Mouse (Mus musculus): Measurements from ENCODE around the gene Spag9. TPM values are rescaled to one million over a fixed set of nuclear protein-coding genes. Genes with fewer than 3 reads are reported as not detected.
A peak's percentile ranks its signal among the peaks of the same experiment; 100 is the strongest.

Spag9 gene
- polyA plus RNA-seq, 1 experiment from 2014 or later: 71.1 TPM

DNA sequence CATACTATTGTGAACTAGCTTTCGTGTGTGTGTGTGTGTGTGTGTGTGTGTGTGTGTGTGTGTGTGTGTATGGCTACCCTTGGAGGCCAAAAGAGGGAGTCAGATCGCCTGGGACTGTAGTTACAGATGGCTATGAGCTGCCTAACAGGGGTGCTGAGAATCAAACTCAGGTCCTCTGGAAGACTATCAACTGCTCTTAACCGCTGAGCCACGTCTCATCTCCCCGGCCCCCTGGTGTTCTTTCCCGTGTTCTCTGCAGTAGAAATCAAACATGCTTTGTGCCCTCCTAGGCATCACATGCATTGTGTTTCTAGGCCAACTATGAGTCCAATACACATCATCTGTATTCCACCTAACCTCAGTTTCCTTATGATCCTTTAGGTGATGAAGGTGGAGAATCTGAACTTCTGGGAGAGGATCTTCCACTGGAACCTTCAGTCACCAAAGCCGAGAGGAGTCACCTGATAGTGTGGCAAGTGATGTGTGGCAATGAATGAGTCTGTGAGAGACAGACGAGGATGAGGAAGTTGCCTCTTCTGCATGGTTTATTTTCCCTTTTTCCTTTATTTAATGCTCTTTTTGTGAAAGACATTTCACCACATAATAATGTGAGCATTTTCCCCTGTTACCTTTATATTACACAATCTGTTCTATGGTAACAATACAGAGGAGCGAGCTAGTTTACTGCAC, 126.6 kb downstream of the Spag9 start:
- Histone ChIP-seq H3K4me2 (no peak overlapping the region), H3K9me3 (replicated peaks) (no peaks in the 10 kb centered on the region), H3K27ac (replicated peaks) (no peak overlapping the region), H3K4me1 (no peaks in the 10 kb centered on the region), H3K27me3 (replicated peaks) (no peaks in the 10 kb centered on the region), H3K9ac (replicated peaks) (no peak overlapping the region), H3K4me3 (replicated peaks) (no peak overlapping the region), H3K36me3 (peaks cover 57% of the 10 kb centered on the region)
- no peak for ATAC-seq (ENCODE audit: low FRiP score)
- 88% methylated on average over 9 of the region's 9 CpGs for WGBS

DNA sequence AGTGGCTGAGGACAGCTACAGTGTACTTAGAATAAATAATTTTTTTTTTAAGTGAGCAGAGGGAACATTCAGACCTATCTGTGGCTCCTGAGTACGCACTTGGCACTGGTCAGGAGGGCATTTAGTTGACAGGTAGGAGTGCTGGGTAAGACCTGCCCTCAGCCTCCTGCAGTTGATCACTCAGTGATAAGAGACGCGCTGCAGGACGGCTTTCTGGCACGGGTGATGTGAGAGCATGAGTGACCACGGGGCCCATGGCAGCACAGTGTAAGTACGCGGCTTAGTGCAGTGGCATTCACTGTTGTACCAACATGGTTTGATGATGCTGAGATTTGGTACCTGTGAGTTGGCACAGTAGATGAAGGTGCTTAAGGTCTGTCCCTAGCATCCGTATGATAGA, 130.8 kb downstream of the Spag9 start:
- no peak overlapping the region for H3K4me3 ChIP-seq (replicated peaks)
- H3K27ac ChIP-seq (replicated peaks): no peak overlapping the region
- WGBS: 95% methylated on average over 9 of the region's 9 CpGs
- H3K9me3 ChIP-seq (replicated peaks): no peaks in the 10 kb centered on the region
- no peaks in the 10 kb centered on the region for H3K27me3 ChIP-seq (replicated peaks)
- H3K36me3 ChIP-seq: peaks cover 30% of the 10 kb centered on the region
- no peak for ATAC-seq (ENCODE audit: low FRiP score)
- H3K9ac ChIP-seq (replicated peaks): no peak overlapping the region
- peaks cover 7% of the 10 kb centered on the region for H3K4me1 ChIP-seq
- H3K4me2 ChIP-seq: no peak overlapping the region

- no peak overlapping the region for H3K9ac ChIP-seq (replicated peaks)
- H3K9me3 ChIP-seq (replicated peaks): no peaks in the 10 kb centered on the region
- H3K4me1 ChIP-seq: peaks cover 7% of the 10 kb centered on the region
- H3K27me3 ChIP-seq (replicated peaks): no peaks in the 10 kb centered on the region
- WGBS: 39% methylated on average over 5 of the region's 5 CpGs
- peaks cover 17% of the 10 kb centered on the region for H3K36me3 ChIP-seq
- H3K27ac ChIP-seq (replicated peaks): no peak overlapping the region
- H3K4me2 ChIP-seq: no peak overlapping the region
- ATAC-seq (ENCODE audit: low FRiP score): peak; percentile 58; the same call in 1 of the 2 replicates
- no peak overlapping the region for H3K4me3 ChIP-seq (replicated peaks)
Observed at GRCm38 (mm10) chr11:94127966-94128365, 132.1 kb downstream of the Spag9 start.

GRCm38 (mm10) chr11:94128506-94128905, 132.6 kb downstream of the Spag9 start:
- peaks cover 9% of the 10 kb centered on the region for H3K4me1 ChIP-seq

GRCm38 (mm10) chr11:94129261-94130059, 133.6 kb downstream of the Spag9 start:
- WGBS: 64% methylated on average over 12 of the region's 12 CpGs
- H3K4me1 ChIP-seq: peaks cover 19% of the 10 kb centered on the region
- ATAC-seq (ENCODE audit: low FRiP score): 0 out of 2 replicates have a peak, but pooled peaks have one; percentile 10

More at GRCm38 (mm10) chr11:94128506-94128905, 132.6 kb downstream of the Spag9 start:
- no peak for ATAC-seq (ENCODE audit: low FRiP score)
- peaks cover 16% of the 10 kb centered on the region for H3K36me3 ChIP-seq
- H3K27ac ChIP-seq (replicated peaks): no peak overlapping the region
- H3K27me3 ChIP-seq (replicated peaks): no peaks in the 10 kb centered on the region
- no peak overlapping the region for H3K4me3 ChIP-seq (replicated peaks)
- WGBS: 89% methylated on average over 8 of the region's 8 CpGs
- no peaks in the 10 kb centered on the region for H3K9me3 ChIP-seq (replicated peaks)
- no peak overlapping the region for H3K4me2 ChIP-seq
- no peak overlapping the region for H3K9ac ChIP-seq (replicated peaks)

GRCm38 (mm10) chr11:94130118-94131095, 134.5 kb downstream of the Spag9 start:
- H3K4me2 ChIP-seq: no peak overlapping the region
- 62% methylated on average over 4 of the region's 4 CpGs for WGBS
- peaks cover 23% of the 10 kb centered on the region for H3K4me1 ChIP-seq
- 0 out of 2 replicates have a peak overlapping the region, but pooled peaks have one; percentile 51 for H3K27ac ChIP-seq (replicated peaks)
- no peak for ATAC-seq (ENCODE audit: low FRiP score)
- H3K9ac ChIP-seq (replicated peaks): no peak overlapping the region
- H3K4me3 ChIP-seq (replicated peaks): no peak overlapping the region
- H3K9me3 ChIP-seq (replicated peaks): no peaks in the 10 kb centered on the region
- no peaks in the 10 kb centered on the region for H3K27me3 ChIP-seq (replicated peaks)
- H3K36me3 ChIP-seq: peaks cover 4% of the 10 kb centered on the region; the same call in 1 of the 2 replicates

More at GRCm38 (mm10) chr11:94129261-94130059, 133.6 kb downstream of the Spag9 start:
- no peak overlapping the region for H3K4me3 ChIP-seq (replicated peaks)
- H3K4me2 ChIP-seq: no peak overlapping the region
- H3K27me3 ChIP-seq (replicated peaks): no peaks in the 10 kb centered on the region
- H3K9me3 ChIP-seq (replicated peaks): no peaks in the 10 kb centered on the region
- no peak overlapping the region for H3K9ac ChIP-seq (replicated peaks)
- H3K27ac ChIP-seq (replicated peaks): peak overlapping the region; percentile 51; the same call in 1 of the 2 replicates
- peaks cover 11% of the 10 kb centered on the region for H3K36me3 ChIP-seq

GRCm38 (mm10) chr11:94133344-94133955, 137.6 kb downstream of the Spag9 start:
- peak; percentile 40; the same call in 1 of the 2 replicates for ATAC-seq (ENCODE audit: low FRiP score)
- Histone ChIP-seq H3K36me3 (no peaks in the 10 kb centered on the region), H3K27me3 (replicated peaks) (no peaks in the 10 kb centered on the region), H3K9ac (replicated peaks) (no peak overlapping the region), H3K27ac (replicated peaks) (peak overlapping the region; percentile 15; the same call in 1 of the 2 replicates), H3K4me2 (peak overlapping the region; percentile 38), H3K4me1 (peaks cover 39% of the 10 kb centered on the region), H3K4me3 (replicated peaks) (no peak overlapping the region), H3K9me3 (replicated peaks) (no peaks in the 10 kb centered on the region)
- WGBS: 16% methylated on average over 11 of the region's 11 CpGs

DNA sequence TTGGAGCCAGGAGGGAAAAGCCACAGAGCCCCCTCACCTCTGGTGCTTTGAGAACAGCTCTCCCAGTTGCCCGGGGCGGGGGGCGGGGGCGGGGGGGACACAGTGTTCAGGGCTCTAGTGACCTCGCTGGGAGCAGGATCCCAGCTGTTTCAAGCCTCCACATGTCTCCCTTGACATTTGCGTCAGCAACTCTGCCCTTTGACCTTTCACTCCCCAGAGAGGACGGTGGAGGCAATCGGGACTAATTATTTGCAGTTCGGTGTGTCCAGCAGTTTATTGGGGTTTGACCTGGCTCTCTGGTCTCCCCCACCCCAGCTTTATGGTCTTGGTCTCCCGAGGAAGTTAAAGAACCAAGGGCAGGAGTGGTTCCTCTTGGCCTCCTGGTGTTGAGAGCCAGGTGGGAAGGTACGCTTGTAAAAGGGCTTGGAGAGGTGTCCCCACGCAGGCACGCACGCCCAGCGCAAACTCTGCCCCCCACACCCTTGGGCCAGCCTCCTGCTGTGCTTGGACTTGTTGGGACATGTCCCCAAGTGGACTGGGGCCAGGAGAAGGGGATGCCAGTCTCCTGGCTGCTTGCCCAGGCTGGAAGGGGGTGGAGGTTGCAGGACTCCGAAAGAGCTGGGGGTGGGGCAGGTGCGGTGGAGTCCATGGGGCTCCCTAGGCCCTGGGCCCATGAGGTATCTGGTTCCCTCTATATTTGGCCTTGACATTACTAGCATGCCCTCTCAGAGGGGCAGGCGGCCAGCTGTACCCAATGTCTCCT, 138.4 kb downstream of the Spag9 start:
- no peak for ATAC-seq (ENCODE audit: low FRiP score)
- H3K9me3 ChIP-seq (replicated peaks): no peaks in the 10 kb centered on the region
- H3K4me1 ChIP-seq: peaks cover 42% of the 10 kb centered on the region
- 32% methylated on average over 18 of the region's 18 CpGs for WGBS
- no peak overlapping the region for H3K4me3 ChIP-seq (replicated peaks)
- H3K4me2 ChIP-seq: 0 out of 2 replicates have a peak overlapping the region, but pooled peaks have one; percentile 6
- H3K27ac ChIP-seq (replicated peaks): 0 out of 2 replicates have a peak overlapping the region, but pooled peaks have one; percentile 15
- H3K36me3 ChIP-seq: no peaks in the 10 kb centered on the region
- no peaks in the 10 kb centered on the region for H3K27me3 ChIP-seq (replicated peaks)
- H3K9ac ChIP-seq (replicated peaks): no peak overlapping the region

GRCm38 (mm10) chr11:94135581-94136001, 139.7 kb downstream of the Spag9 start:
- no peak for ATAC-seq (ENCODE audit: low FRiP score)
- H3K4me2 ChIP-seq: no peak overlapping the region
- no peak overlapping the region for H3K9ac ChIP-seq (replicated peaks)
- H3K9me3 ChIP-seq (replicated peaks): no peaks in the 10 kb centered on the region
- no peak overlapping the region for H3K4me3 ChIP-seq (replicated peaks)
- no peak overlapping the region for H3K27ac ChIP-seq (replicated peaks)
- no peaks in the 10 kb centered on the region for H3K36me3 ChIP-seq
- H3K4me1 ChIP-seq: peaks cover 35% of the 10 kb centered on the region
- H3K27me3 ChIP-seq (replicated peaks): no peaks in the 10 kb centered on the region
- 69% methylated on average over 8 of the region's 8 CpGs for WGBS

- Histone ChIP-seq H3K27ac (replicated peaks) (no peak overlapping the region; the same call in 1 of the 2 replicates), H3K9ac (replicated peaks) (no peak overlapping the region), H3K36me3 (no peaks in the 10 kb centered on the region), H3K27me3 (replicated peaks) (no peaks in the 10 kb centered on the region), H3K4me2 (no peak overlapping the region), H3K9me3 (replicated peaks) (no peaks in the 10 kb centered on the region), H3K4me3 (replicated peaks) (no peak overlapping the region), H3K4me1 (peaks cover 35% of the 10 kb centered on the region)
- WGBS: 57% methylated on average over 7 of the region's 7 CpGs
- no peak for ATAC-seq (ENCODE audit: low FRiP score)
Observed at GRCm38 (mm10) chr11:94136656-94137055, 140.8 kb downstream of the Spag9 start.

Measured in neural tube, embryonic 15.5 days (tissue).